Mouse (Mus musculus) neural tube, embryonic 12.5 days (tissue): ENCODE results near the gene Usp42. TPM values are rescaled to one million over a fixed set of nuclear protein-coding genes. Genes with fewer than 3 reads are reported as not detected.

Experiments
- ATAC-seq: fragments of 200-750 bp; cut with Nextera tagmentation; 2 replicates; pipeline ENCODE4 v1.8.0; 2017; ENCODE audit warnings: low read depth, mild to moderate bottlenecking, moderate TSS enrichment, moderate library complexity; ENCODE audit not compliant: low FRiP score
- H3K27ac ChIP-seq: fragments of 300-500 bp; sonication (generic); 2 replicates; pipeline ENCODE4 v1.5.1; 2016
- H3K27me3 ChIP-seq: fragments of 300-500 bp; sonication (generic); replicated peaks from 2 replicates; pipeline ENCODE4 v1.6.1; 2016; ENCODE audit warnings: mild to moderate bottlenecking
- H3K36me3 ChIP-seq: fragments of 300-500 bp; sonication (generic); 2 replicates; pipeline ENCODE4 v1.6.1; 2016; ENCODE audit warnings: mild to moderate bottlenecking
- H3K4me1 ChIP-seq: fragments of 300-500 bp; sonication (generic); 2 replicates; pipeline ENCODE4 v1.6.1; 2016
- H3K4me2 ChIP-seq: fragments of 300-500 bp; sonication (generic); replicated peaks from 2 replicates; pipeline ENCODE4 v1.6.1; 2016; ENCODE audit warnings: mild to moderate bottlenecking
- H3K4me3 ChIP-seq: fragments of 300-500 bp; sonication (generic); 2 replicates; pipeline ENCODE4 v1.5.1; 2016
- H3K9ac ChIP-seq: fragments of 300-500 bp; sonication (generic); 2 replicates; pipeline ENCODE4 v1.6.1; 2016; ENCODE audit warnings: mild to moderate bottlenecking
- H3K9me3 ChIP-seq: fragments of 300-500 bp; sonication (generic); 2 replicates; pipeline ENCODE4 v1.6.1; 2016; ENCODE audit warnings: mild to moderate bottlenecking
- WGBS: fragments of 180-500 bp; shearing (Covaris S2); methylation state at CpG from one replicate; pipeline ENCODE4 v1.1.7; 2016; 5-methylcytosine and 5-hydroxymethylcytosine counted together
- polyA plus RNA-seq: library from polyadenylated mRNA; unstranded; fragments of >200 nt; fragmentation: Nextera tagmentation; extraction: Ambion mirVana; gene quantifications from 2 replicates; pipeline ENCODE4 v1.2.1, GENCODE M21; 2016

The Usp42 gene
- polyA plus RNA-seq, 1 experiment from 2014 or later: 35.4 TPM

- no peaks in the 10 kb centered on the region for H3K9me3 ChIP-seq
- H3K4me3 ChIP-seq: no peak overlapping the region
- H3K27ac ChIP-seq: no peak overlapping the region
- ATAC-seq: no peak
- H3K4me2 ChIP-seq: no peak overlapping the region
- H3K9ac ChIP-seq: no peak overlapping the region
- 80% methylated on average over 8 of the region's 8 CpGs for WGBS
- H3K4me1 ChIP-seq: no peaks in the 10 kb centered on the region; the same call in 1 of the 2 replicates
- H3K36me3 ChIP-seq: peaks cover 11% of the 10 kb centered on the region; the same call in 1 of the 2 replicates
- no peaks in the 10 kb centered on the region for H3K27me3 ChIP-seq
These were observed 47.1 kb downstream of the Usp42 start for GRCm38 (mm10) chr5:143684911-143685390.

GRCm38 (mm10) chr5:143683696-143684095 lies 48.4 kb downstream of the Usp42 start:
- peaks cover 11% of the 10 kb centered on the region; the same call in 1 of the 2 replicates for H3K36me3 ChIP-seq
- H3K4me1 ChIP-seq: no peaks in the 10 kb centered on the region; the same call in 1 of the 2 replicates
- no peak for ATAC-seq
- H3K9me3 ChIP-seq: no peaks in the 10 kb centered on the region
- no peak overlapping the region for H3K4me2 ChIP-seq
- no peaks in the 10 kb centered on the region for H3K27me3 ChIP-seq
- no peak overlapping the region for H3K27ac ChIP-seq
- H3K9ac ChIP-seq: no peak overlapping the region
- 72% methylated on average over 6 of the region's 6 CpGs for WGBS
- no peak overlapping the region for H3K4me3 ChIP-seq

DNA sequence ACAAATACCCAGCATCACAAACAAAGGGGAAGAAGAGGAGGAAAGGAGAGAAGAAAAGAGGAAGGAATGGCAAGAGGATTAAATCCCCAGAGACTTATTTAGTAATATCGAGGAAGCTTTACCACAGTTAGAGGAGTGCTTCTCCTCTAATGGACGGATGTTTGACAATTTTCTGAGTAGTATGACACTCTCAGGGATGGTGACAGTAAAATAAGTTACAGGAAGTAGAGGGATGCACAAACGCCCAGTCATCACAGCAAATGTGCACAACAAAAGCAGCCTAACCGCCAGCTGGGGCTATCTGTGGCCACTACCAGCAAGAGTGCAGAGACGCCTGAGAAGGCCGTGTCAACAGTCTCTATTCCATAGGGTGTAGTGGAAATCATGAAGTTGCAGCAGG lies 52.4 kb downstream of the Usp42 start:
- no peaks in the 10 kb centered on the region for H3K36me3 ChIP-seq
- 79% methylated on average over 6 of the region's 6 CpGs for WGBS
- H3K27me3 ChIP-seq: no peaks in the 10 kb centered on the region
- no peak for ATAC-seq
- no peak overlapping the region for H3K9ac ChIP-seq
- H3K4me1 ChIP-seq: no peaks in the 10 kb centered on the region; the same call in 1 of the 2 replicates
- H3K9me3 ChIP-seq: no peaks in the 10 kb centered on the region
- H3K4me3 ChIP-seq: no peak overlapping the region
- H3K27ac ChIP-seq: no peak overlapping the region
- no peak overlapping the region for H3K4me2 ChIP-seq

DNA sequence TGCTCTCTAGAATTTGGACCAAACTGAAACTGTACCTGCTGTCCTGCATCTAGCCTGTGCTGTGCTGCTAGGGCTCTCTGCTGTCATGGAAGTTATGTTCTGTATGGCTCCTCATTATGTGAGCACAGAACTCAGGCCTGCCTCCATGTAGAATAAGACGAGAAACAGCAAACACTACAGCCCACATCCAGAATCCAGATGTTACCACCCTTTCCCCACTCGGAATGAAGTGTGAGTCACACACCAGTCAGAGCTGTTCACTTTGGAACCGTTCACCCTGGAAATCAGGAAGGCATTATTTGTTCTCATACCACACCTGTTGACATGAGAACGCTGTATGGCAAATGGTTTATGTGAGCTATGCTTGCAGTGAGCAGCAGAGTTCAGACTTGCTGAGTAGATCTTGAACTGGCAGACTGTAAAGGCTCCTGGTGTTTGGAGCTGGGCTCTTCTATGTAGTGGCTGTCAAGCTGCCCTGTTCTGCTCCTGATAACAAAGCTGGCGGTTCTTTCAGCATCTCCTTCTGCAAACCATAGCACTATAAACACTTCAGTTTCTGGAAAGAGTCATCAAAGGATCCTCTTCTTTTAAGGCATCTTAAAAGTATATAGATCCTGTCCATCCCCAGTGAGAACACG lies 53.3 kb downstream of the Usp42 start:
- no peaks in the 10 kb centered on the region for H3K36me3 ChIP-seq
- no peak overlapping the region for H3K9ac ChIP-seq
- peaks cover 3% of the 10 kb centered on the region; the same call in 1 of the 2 replicates for H3K4me1 ChIP-seq
- 78% methylated on average over 6 of the region's 6 CpGs for WGBS
- H3K4me3 ChIP-seq: no peak overlapping the region
- H3K27me3 ChIP-seq: no peaks in the 10 kb centered on the region
- H3K27ac ChIP-seq: no peak overlapping the region
- H3K4me2 ChIP-seq: no peak overlapping the region
- no peak for ATAC-seq
- no peaks in the 10 kb centered on the region for H3K9me3 ChIP-seq

DNA sequence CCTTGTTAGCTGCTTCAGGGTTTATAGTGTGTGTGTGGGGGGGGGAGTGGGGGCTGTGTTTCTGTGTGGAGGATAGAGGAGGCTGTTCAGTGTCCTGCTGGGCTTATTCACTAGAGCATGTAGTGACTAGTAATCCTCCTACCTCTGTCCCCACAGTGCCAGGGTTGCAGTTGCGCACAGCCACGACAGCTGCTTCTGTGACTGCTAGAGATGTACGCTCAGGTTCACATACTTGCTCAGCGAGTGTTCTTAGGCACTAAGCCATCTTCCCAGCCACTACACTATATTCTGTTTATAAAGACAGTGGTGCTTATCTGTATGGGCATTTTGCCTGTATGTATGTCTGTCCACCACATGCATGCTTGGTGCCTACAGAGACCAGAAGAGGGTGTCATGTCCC lies 54.7 kb downstream of the Usp42 start:
- no peaks in the 10 kb centered on the region for H3K36me3 ChIP-seq
- no peaks in the 10 kb centered on the region for H3K9me3 ChIP-seq
- H3K9ac ChIP-seq: no peak overlapping the region
- H3K4me2 ChIP-seq: no peak overlapping the region
- no peaks in the 10 kb centered on the region for H3K27me3 ChIP-seq
- ATAC-seq: no peak
- H3K27ac ChIP-seq: no peak overlapping the region
- no peak overlapping the region for H3K4me3 ChIP-seq
- WGBS: 79% methylated on average over 4 of the region's 4 CpGs
- H3K4me1 ChIP-seq: peaks cover 3% of the 10 kb centered on the region; the same call in 1 of the 2 replicates

DNA sequence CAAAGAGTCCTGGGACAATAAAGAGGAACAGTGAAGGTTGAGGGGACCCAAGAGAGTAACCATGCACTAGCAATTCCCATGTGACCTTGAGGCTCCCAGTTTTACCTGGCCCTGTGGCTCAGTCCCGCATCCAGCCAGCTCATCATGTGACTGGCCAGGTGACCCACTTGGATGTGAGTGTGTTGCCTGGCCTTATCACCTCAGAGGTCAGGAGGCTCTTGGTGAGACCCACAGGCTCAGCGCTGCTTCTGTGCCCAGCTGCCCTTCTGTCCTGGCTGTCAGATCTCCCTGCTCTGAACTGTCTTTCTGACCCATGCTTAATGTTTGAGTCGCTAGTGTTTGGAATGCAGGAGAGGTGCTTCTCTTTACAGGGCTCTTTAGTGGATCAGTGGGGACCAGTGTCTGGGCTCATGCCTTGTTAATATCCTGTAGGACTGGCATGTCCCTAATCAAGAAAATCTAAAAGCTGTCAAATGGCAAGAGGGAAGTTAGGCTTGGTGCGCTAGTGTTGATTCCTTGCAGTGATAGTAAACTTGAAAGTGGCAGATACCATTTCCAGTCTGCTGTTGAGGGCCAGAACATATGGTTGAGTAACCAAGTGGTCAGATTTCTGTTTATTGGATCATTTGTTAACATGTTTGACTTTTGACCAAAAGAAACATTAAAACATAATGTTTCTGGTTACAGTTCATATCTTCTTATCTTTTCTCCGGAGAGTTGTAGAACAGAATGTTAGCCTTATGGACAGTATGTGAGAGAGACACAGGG lies 55.7 kb downstream of the Usp42 start:
- Histone ChIP-seq H3K36me3 (no peaks in the 10 kb centered on the region), H3K27me3 (no peaks in the 10 kb centered on the region), H3K4me1 (peaks cover 3% of the 10 kb centered on the region; the same call in 1 of the 2 replicates), H3K9ac (no peak overlapping the region), H3K27ac (no peak overlapping the region), H3K4me2 (no peak overlapping the region), H3K4me3 (no peak overlapping the region), H3K9me3 (no peaks in the 10 kb centered on the region)
- 82% methylated on average over 5 of the region's 5 CpGs for WGBS
- ATAC-seq: no peak

- H3K36me3 ChIP-seq: no peaks in the 10 kb centered on the region
- H3K4me3 ChIP-seq: no peak overlapping the region
- no peaks in the 10 kb centered on the region for H3K27me3 ChIP-seq
- H3K9ac ChIP-seq: no peak overlapping the region
- ATAC-seq: no peak
- no peak overlapping the region for H3K27ac ChIP-seq
- WGBS: 71% methylated on average over 5 of the region's 5 CpGs
- no peaks in the 10 kb centered on the region for H3K9me3 ChIP-seq
- peaks cover 3% of the 10 kb centered on the region; the same call in 1 of the 2 replicates for H3K4me1 ChIP-seq
- no peak overlapping the region for H3K4me2 ChIP-seq
These were observed 57.5 kb downstream of the Usp42 start for GRCm38 (mm10) chr5:143674576-143674975.

DNA sequence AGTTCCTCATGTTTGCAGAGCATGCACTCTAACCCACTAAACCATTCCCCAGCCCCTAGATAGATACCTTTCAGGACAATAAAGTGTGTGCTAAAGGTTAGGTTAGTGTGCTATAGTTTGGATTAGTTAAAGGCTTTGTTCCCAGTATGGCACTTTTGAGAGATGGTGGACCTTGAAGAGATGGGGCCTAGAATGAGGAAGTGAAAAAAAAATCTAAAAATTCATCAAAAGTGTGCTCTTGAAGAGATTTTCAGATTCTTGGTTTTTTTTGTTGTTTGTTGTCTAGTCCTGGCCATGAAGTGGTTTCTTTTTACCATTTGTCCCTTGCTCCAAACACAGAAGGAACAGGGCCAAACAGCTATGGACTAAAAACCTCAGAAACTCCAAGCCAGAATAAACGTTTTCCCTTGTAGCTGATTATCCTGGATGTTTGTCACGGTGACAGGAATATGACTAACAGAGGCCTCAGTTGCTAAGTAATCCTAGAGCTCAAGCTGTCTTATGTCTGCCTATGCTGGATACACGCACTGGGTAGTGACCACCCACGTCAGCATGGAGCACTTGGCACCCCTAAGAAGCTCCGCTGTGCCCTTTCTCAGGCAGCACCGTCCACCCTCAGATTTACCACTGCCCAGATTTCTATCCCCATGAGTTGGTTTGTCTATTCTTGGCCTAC lies 61.2 kb downstream of the Usp42 start:
- H3K4me3 ChIP-seq: no peak overlapping the region
- no peak overlapping the region for H3K9ac ChIP-seq
- no peaks in the 10 kb centered on the region for H3K36me3 ChIP-seq
- no peaks in the 10 kb centered on the region for H3K9me3 ChIP-seq
- H3K27me3 ChIP-seq: no peaks in the 10 kb centered on the region
- 0 out of 2 replicates have a peak, but pooled peaks cover 3% of the 10 kb centered on the region for H3K4me1 ChIP-seq
- H3K4me2 ChIP-seq: no peak overlapping the region
- WGBS: 86% methylated on average over 6 of the region's 6 CpGs
- no peak for ATAC-seq
- H3K27ac ChIP-seq: no peak overlapping the region

- no peaks in the 10 kb centered on the region for H3K27me3 ChIP-seq
- H3K4me3 ChIP-seq: no peak overlapping the region
- WGBS: 76% methylated on average over 2 of the region's 2 CpGs
- H3K9me3 ChIP-seq: no peaks in the 10 kb centered on the region
- no peak overlapping the region for H3K4me2 ChIP-seq
- H3K36me3 ChIP-seq: no peaks in the 10 kb centered on the region
- ATAC-seq: no peak
- H3K9ac ChIP-seq: no peak overlapping the region
- 0 out of 2 replicates have a peak, but pooled peaks cover 3% of the 10 kb centered on the region for H3K4me1 ChIP-seq
- H3K27ac ChIP-seq: no peak overlapping the region
These were observed 62.2 kb downstream of the Usp42 start for GRCm38 (mm10) chr5:143669839-143670238.

- Histone ChIP-seq H3K36me3 (no peaks in the 10 kb centered on the region), H3K9ac (no peak overlapping the region), H3K27me3 (no peaks in the 10 kb centered on the region), H3K4me3 (no peak overlapping the region), H3K4me2 (no peak overlapping the region), H3K27ac (no peak overlapping the region), H3K4me1 (0 out of 2 replicates have a peak, but pooled peaks cover 1% of the 10 kb centered on the region), H3K9me3 (no peaks in the 10 kb centered on the region)
- WGBS: 45% methylated on average over 2 of the region's 2 CpGs
- ATAC-seq: no peak
These were observed 62.7 kb downstream of the Usp42 start for GRCm38 (mm10) chr5:143669393-143669792.

GRCm38 (mm10) chr5:143668884-143669283 lies 63.2 kb downstream of the Usp42 start:
- no peaks in the 10 kb centered on the region for H3K9me3 ChIP-seq
- no peak overlapping the region for H3K4me3 ChIP-seq
- H3K27me3 ChIP-seq: no peaks in the 10 kb centered on the region
- H3K4me1 ChIP-seq: no peaks in the 10 kb centered on the region
- no peak for ATAC-seq
- no peak overlapping the region for H3K9ac ChIP-seq
- no peaks in the 10 kb centered on the region for H3K36me3 ChIP-seq
- no peak overlapping the region for H3K4me2 ChIP-seq
- WGBS: 55% methylated on average over 2 of the region's 2 CpGs
- no peak overlapping the region for H3K27ac ChIP-seq

DNA sequence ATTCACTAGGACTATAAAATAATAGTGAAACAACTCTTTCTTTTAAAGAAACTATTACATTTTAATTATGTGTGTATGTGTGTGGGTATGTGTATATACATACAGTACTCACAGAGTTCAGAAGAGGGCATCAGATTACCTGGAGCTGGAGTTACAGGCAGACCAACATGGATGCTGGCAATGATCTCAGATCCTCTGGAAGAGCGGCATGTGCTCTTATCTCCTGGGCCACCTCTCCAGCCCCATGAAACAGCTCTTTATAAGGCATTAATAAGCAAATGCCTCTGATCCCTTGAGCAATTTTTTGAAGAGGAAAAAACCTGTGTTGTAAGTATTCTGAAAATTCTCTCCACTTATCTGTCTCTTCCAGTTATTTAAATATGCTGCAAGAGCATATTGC lies 66.1 kb downstream of the Usp42 start:
- Histone ChIP-seq H3K36me3 (no peaks in the 10 kb centered on the region), H3K27ac (no peak overlapping the region), H3K4me2 (no peak overlapping the region), H3K9me3 (no peaks in the 10 kb centered on the region), H3K4me3 (no peak overlapping the region), H3K27me3 (no peaks in the 10 kb centered on the region), H3K4me1 (no peaks in the 10 kb centered on the region), H3K9ac (no peak overlapping the region)
- ATAC-seq: no peak
- WGBS: 95% methylated on average over 1 of the region's 1 CpGs
